In genomic region chr15:89127364-89127940, GRCm38 (mm10) we compare ENCODE assay signal across 7 mouse cellular contexts. TPM values are rescaled to one million over a fixed set of nuclear protein-coding genes. Genes with fewer than 3 reads are reported as not detected.
DNase-seq lines count a peak whose midpoint lies in the region; ATAC-seq and TF ChIP-seq lines count a peak whose summit lies in the region.

No protein-coding gene starts in this region.

- peak overlapping the region; percentile 57; the same call in 1 of the 2 replicates for H3K9ac ChIP-seq in lung, embryonic 14.5 days
- peak overlapping the region; percentile 69 for H3K9ac ChIP-seq in forebrain, embryonic 12.5 days
- peak overlapping the region; percentile 75; the same call in 1 of the 2 replicates for H3K9ac ChIP-seq in limb, embryonic 13.5 days
- no peak overlapping the region; the same call in 1 of the 2 replicates for H3K9ac ChIP-seq in stomach, embryonic 14.5 days (replicated peaks; ENCODE audit: low read depth, low read length)

- no peak for TF ChIP-seq CTCF in lung, embryonic 14.5 days (IDR thresholded peaks at IDR 0.05; ENCODE audit: low read depth)
- TF ChIP-seq CTCF in lung, adult 2 months (IDR thresholded peaks at IDR 0.05; ENCODE audit: insufficient read depth, low read length), result no peak

- TF ChIP-seq POLR2A in lung, adult 2 months (IDR thresholded peaks at IDR 0.05; ENCODE audit: borderline replicate concordance, extremely low read depth, low read depth, low read length), result no peak

- peak overlapping the region; percentile 79 for H3K4me2 ChIP-seq in lung, embryonic 14.5 days
- H3K4me2 ChIP-seq in forebrain, embryonic 12.5 days, result peak overlapping the region; percentile 71
- peak overlapping the region; percentile 86 for H3K4me2 ChIP-seq in limb, embryonic 13.5 days (replicated peaks)
- H3K4me2 ChIP-seq in stomach, embryonic 14.5 days (replicated peaks; ENCODE audit: low read depth, low read length), result peak overlapping the region; percentile 91

- H3K4me1 ChIP-seq in lung, embryonic 14.5 days (ENCODE audit: insufficient read depth), result 0 out of 2 replicates have a peak, but pooled peaks cover 3% of the 10 kb centered on the region
- H3K4me1 ChIP-seq in lung, adult 2 months (ENCODE audit: control insufficient read depth, insufficient read depth, low read length), result peaks cover 14% of the 10 kb centered on the region
- H3K4me1 ChIP-seq in forebrain, embryonic 12.5 days, result peaks cover 26% of the 10 kb centered on the region
- H3K4me1 ChIP-seq in limb, embryonic 13.5 days, result peaks cover 23% of the 10 kb centered on the region
- H3K4me1 ChIP-seq in stomach, embryonic 14.5 days (ENCODE audit: control insufficient read depth, insufficient read depth, low read length), result peaks cover 13% of the 10 kb centered on the region; the same call in 1 of the 2 replicates

- ATAC-seq in lung, embryonic 14.5 days (ENCODE audit: insufficient read depth), result no peak
- no peak for ATAC-seq in forebrain, embryonic 12.5 days (ENCODE audit: low FRiP score)
- ATAC-seq in limb, embryonic 13.5 days (ENCODE audit: low FRiP score, low read depth), result no peak
- no peak for ATAC-seq in stomach, embryonic 14.5 days (ENCODE audit: insufficient number of reproducible peaks, insufficient read depth, low FRiP score, low read depth)

- H3K4me3 ChIP-seq in lung, embryonic 14.5 days (ENCODE audit: low read depth, low read length), result peak overlapping the region; percentile 51
- no peak overlapping the region for H3K4me3 ChIP-seq in lung, adult 2 months (replicated peaks; ENCODE audit: extremely low read depth, low read depth, low read length)
- peak overlapping the region; percentile 57 for H3K4me3 ChIP-seq in forebrain, embryonic 12.5 days (replicated peaks)
- H3K4me3 ChIP-seq in limb, embryonic 13.5 days, result peak overlapping the region; percentile 63
- peak overlapping the region; percentile 60; the same call in 1 of the 2 replicates for H3K4me3 ChIP-seq in stomach, embryonic 14.5 days (ENCODE audit: low read depth, low read length)

- no peak overlapping the region for H3K27ac ChIP-seq in lung, embryonic 14.5 days (ENCODE audit: low read depth)
- no peak overlapping the region for H3K27ac ChIP-seq in forebrain, embryonic 12.5 days
- no peak overlapping the region for H3K27ac ChIP-seq in limb, embryonic 13.5 days
- H3K27ac ChIP-seq in stomach, embryonic 14.5 days (ENCODE audit: low read length), result no peak overlapping the region

- no peak for DNase-seq in lung, embryonic 14.5 days
- DNase-seq in lung, adult 2 months, result no peak
- DNase-seq in adrenal gland, adult 18-20 months (ENCODE audit: low spot score in 2 of 2), result no peak
- no peak for DNase-seq in right cerebral cortex, adult 18-20 months

- no peaks in the 10 kb centered on the region for H3K9me3 ChIP-seq in lung, embryonic 14.5 days (ENCODE audit: low read depth, low read length)
- H3K9me3 ChIP-seq in forebrain, embryonic 12.5 days, result no peaks in the 10 kb centered on the region
- H3K9me3 ChIP-seq in limb, embryonic 13.5 days, result no peaks in the 10 kb centered on the region
- no peaks in the 10 kb centered on the region for H3K9me3 ChIP-seq in stomach, embryonic 14.5 days (ENCODE audit: control insufficient read depth, low read depth, low read length)

- WGBS in lung, embryonic 14.5 days, result 82% methylated on average over 8 of the region's 8 CpGs
- WGBS in lung, adult 2 months, result 73% methylated on average over 8 of the region's 8 CpGs
- WGBS in forebrain, embryonic 12.5 days, result 91% methylated on average over 8 of the region's 8 CpGs
- WGBS in limb, embryonic 13.5 days, result 82% methylated on average over 8 of the region's 8 CpGs
- WGBS in stomach, embryonic 14.5 days, result 83% methylated on average over 8 of the region's 8 CpGs

- no peaks in the 10 kb centered on the region for H3K27me3 ChIP-seq in lung, embryonic 14.5 days (ENCODE audit: insufficient read depth, low read length)
- no peaks in the 10 kb centered on the region for H3K27me3 ChIP-seq in forebrain, embryonic 12.5 days
- H3K27me3 ChIP-seq in limb, embryonic 13.5 days, result no peaks in the 10 kb centered on the region
- H3K27me3 ChIP-seq in stomach, embryonic 14.5 days (ENCODE audit: control insufficient read depth, insufficient read depth, low read length), result no peaks in the 10 kb centered on the region

- 0 out of 2 replicates have a peak, but pooled peaks cover 6% of the 10 kb centered on the region for H3K36me3 ChIP-seq in lung, embryonic 14.5 days (ENCODE audit: insufficient read depth)
- peaks cover 19% of the 10 kb centered on the region; the same call in 1 of the 2 replicates for H3K36me3 ChIP-seq in forebrain, embryonic 12.5 days (replicated peaks)
- peaks cover 7% of the 10 kb centered on the region; the same call in 1 of the 2 replicates for H3K36me3 ChIP-seq in limb, embryonic 13.5 days
- H3K36me3 ChIP-seq in stomach, embryonic 14.5 days (ENCODE audit: control insufficient read depth, insufficient read depth, low read length), result peaks cover 5% of the 10 kb centered on the region; the same call in 1 of the 2 replicates

RNA-seq across cellular contexts. Expression of gene Hdac10, which starts 1.0 kb away (rescaled TPM):
- polyA plus RNA-seq in lung, embryonic 14.5 days (2014; fragmentation: Nextera tagmentation; extraction: Ambion mirVana), result 18.8 and 19.7 TPM in 2 replicates
- 39.8 and 46.9 TPM in 2 replicates for polyA plus RNA-seq in lung, adult 2 months (2012; rRNA removed)
- polyA plus RNA-seq in forebrain, embryonic 12.5 days (2016; fragmentation: Nextera tagmentation; extraction: Ambion mirVana), result 20.5 TPM in 2 replicates
- 17.4 and 18.7 TPM in 2 replicates for polyA plus RNA-seq in limb, embryonic 13.5 days (2015; fragmentation: Nextera tagmentation; extraction: Ambion mirVana)
- 15.0 and 19.6 TPM in 2 replicates for polyA plus RNA-seq in stomach, embryonic 14.5 days (2014; fragmentation: Nextera tagmentation; extraction: Ambion mirVana)
- 10 to 100 TPM; 11.4 to 12.4 TPM for total RNA-seq in adrenal gland, adult 18-20 months (2021)

RNA-seq across cellular contexts. Expression of gene Tubgcp6, which starts 4.5 kb away (rescaled TPM):
- polyA plus RNA-seq in lung, embryonic 14.5 days (2014; fragmentation: Nextera tagmentation; extraction: Ambion mirVana), result 18.4 and 19.8 TPM in 2 replicates
- polyA plus RNA-seq in lung, adult 2 months (2012; rRNA removed), result 27.1 and 30.3 TPM in 2 replicates
- polyA plus RNA-seq in forebrain, embryonic 12.5 days (2016; fragmentation: Nextera tagmentation; extraction: Ambion mirVana), result 27.4 and 27.7 TPM in 2 replicates
- polyA plus RNA-seq in limb, embryonic 13.5 days (2015; fragmentation: Nextera tagmentation; extraction: Ambion mirVana), result 17.5 and 18.1 TPM in 2 replicates
- 17.2 and 20.7 TPM in 2 replicates for polyA plus RNA-seq in stomach, embryonic 14.5 days (2014; fragmentation: Nextera tagmentation; extraction: Ambion mirVana)
- total RNA-seq in adrenal gland, adult 18-20 months (2021), result 10 to 100 TPM; 10.8 to 13.0 TPM

RNA-seq across cellular contexts. Expression of gene Mapk12, which starts 13.1 kb away (rescaled TPM):
- 11.4 and 11.9 TPM in 2 replicates for polyA plus RNA-seq in lung, embryonic 14.5 days (2014; fragmentation: Nextera tagmentation; extraction: Ambion mirVana)
- polyA plus RNA-seq in lung, adult 2 months (2012; rRNA removed), result 28.2 and 32.2 TPM in 2 replicates
- polyA plus RNA-seq in forebrain, embryonic 12.5 days (2016; fragmentation: Nextera tagmentation; extraction: Ambion mirVana), result 14.2 and 16.7 TPM in 2 replicates
- polyA plus RNA-seq in limb, embryonic 13.5 days (2015; fragmentation: Nextera tagmentation; extraction: Ambion mirVana), result 6.4 and 6.5 TPM in 2 replicates
- 4.4 and 5.2 TPM in 2 replicates for polyA plus RNA-seq in stomach, embryonic 14.5 days (2014; fragmentation: Nextera tagmentation; extraction: Ambion mirVana)
- total RNA-seq in adrenal gland, adult 18-20 months (2021), result 1 to 10 TPM; 8.4 to 9.6 TPM

RNA-seq across cellular contexts. Expression of gene Mapk11, which starts 22.0 kb away (rescaled TPM):
- 11.3 and 13.3 TPM in 2 replicates for polyA plus RNA-seq in lung, embryonic 14.5 days (2014; fragmentation: Nextera tagmentation; extraction: Ambion mirVana)
- 13.7 and 14.0 TPM in 2 replicates for polyA plus RNA-seq in lung, adult 2 months (2012; rRNA removed)
- polyA plus RNA-seq in forebrain, embryonic 12.5 days (2016; fragmentation: Nextera tagmentation; extraction: Ambion mirVana), result 46.9 and 47.4 TPM in 2 replicates
- 8.4 and 10.4 TPM in 2 replicates for polyA plus RNA-seq in limb, embryonic 13.5 days (2015; fragmentation: Nextera tagmentation; extraction: Ambion mirVana)
- polyA plus RNA-seq in stomach, embryonic 14.5 days (2014; fragmentation: Nextera tagmentation; extraction: Ambion mirVana), result 6.5 and 7.9 TPM in 2 replicates
- total RNA-seq in adrenal gland, adult 18-20 months (2021), result 1 to 10 TPM; 3.7 to 3.8 TPM

RNA-seq across cellular contexts. Expression of gene Selenoo, which starts 38.6 kb away (rescaled TPM):
- polyA plus RNA-seq in lung, embryonic 14.5 days (2014; fragmentation: Nextera tagmentation; extraction: Ambion mirVana), result 18.7 and 21.5 TPM in 2 replicates
- polyA plus RNA-seq in lung, adult 2 months (2012; rRNA removed), result 37.1 and 42.8 TPM in 2 replicates
- 23.1 and 24.4 TPM in 2 replicates for polyA plus RNA-seq in forebrain, embryonic 12.5 days (2016; fragmentation: Nextera tagmentation; extraction: Ambion mirVana)
- 18.6 and 19.0 TPM in 2 replicates for polyA plus RNA-seq in limb, embryonic 13.5 days (2015; fragmentation: Nextera tagmentation; extraction: Ambion mirVana)
- polyA plus RNA-seq in stomach, embryonic 14.5 days (2014; fragmentation: Nextera tagmentation; extraction: Ambion mirVana), result 22.0 and 22.2 TPM in 2 replicates
- total RNA-seq in adrenal gland, adult 18-20 months (2021), result 10 to 100 TPM; 32.3 to 39.5 TPM
